Mouse (Mus musculus) bone marrow macrophage, adult 2 months (primary cell): ENCODE measurements around the gene D8Ertd738e.

Experiments
- CTCF ChIP-seq: IDR thresholded peaks from 2 replicates; pipeline ENCODE4 v1.5.1; 2012; ENCODE audit warnings: low read depth, mild to moderate bottlenecking, low read length, moderate library complexity
- POLR2A ChIP-seq: IDR thresholded peaks from 2 replicates; pipeline ENCODE4 v1.6.1; 2012; ENCODE audit warnings: mild to moderate bottlenecking, low read depth, low read length, borderline replicate concordance

GRCm38 (mm10) chr8:84256822-84257610 lies 7.5 kb upstream of the D8Ertd738e start, which contains the start of gene Mri1:
- TF ChIP-seq CTCF (no peak), POLR2A (no peak)
